Mouse (Mus musculus) thymus, adult 2 months (tissue): Measurements from ENCODE around the gene Ndufb4.

Experiments used
- CTCF ChIP-seq: fragments of 200-500 bp; IDR thresholded peaks from 2 replicates; pipeline ENCODE4 v1.5.1; 2012; ENCODE audit warnings: mild to moderate bottlenecking, control low read depth, low read length, moderate library complexity, borderline replicate concordance; ENCODE audit not compliant: control insufficient read depth, poor library complexity, insufficient read depth; ENCODE audit errors: extremely low read depth
- POLR2A ChIP-seq: fragments of 200-500 bp; IDR thresholded peaks from 2 replicates; pipeline ENCODE4 v1.6.1; 2012; ENCODE audit warnings: mild to moderate bottlenecking, low read length, control low read depth, moderate library complexity; ENCODE audit not compliant: control insufficient read depth, poor library complexity, insufficient read depth; ENCODE audit errors: extremely low read depth

DNA sequence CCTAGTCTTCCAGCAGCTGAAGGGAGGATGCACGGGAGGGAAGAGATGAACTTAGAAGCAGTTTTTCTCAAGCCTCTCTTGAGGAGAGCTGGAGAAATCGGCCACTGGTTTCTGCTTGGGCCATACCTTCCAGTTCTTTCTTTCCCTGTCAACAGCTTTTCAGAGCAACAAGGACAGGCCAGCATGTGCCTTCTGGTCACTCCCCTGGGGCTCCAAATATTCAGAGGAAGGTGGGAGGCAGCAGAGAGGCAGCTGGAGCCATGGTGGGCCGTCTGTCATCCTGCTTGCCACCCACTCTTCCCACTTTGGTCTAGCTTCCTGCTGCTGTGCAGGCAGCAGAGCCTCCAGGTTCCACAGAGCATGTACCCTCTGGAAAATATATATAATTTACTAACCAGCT is 36.6 kb downstream of the Ndufb4 start:
- TF ChIP-seq POLR2A (no peak), CTCF (no peak)
